Mouse (Mus musculus): Measurements from ENCODE around the gene Tnni2.

DNA sequence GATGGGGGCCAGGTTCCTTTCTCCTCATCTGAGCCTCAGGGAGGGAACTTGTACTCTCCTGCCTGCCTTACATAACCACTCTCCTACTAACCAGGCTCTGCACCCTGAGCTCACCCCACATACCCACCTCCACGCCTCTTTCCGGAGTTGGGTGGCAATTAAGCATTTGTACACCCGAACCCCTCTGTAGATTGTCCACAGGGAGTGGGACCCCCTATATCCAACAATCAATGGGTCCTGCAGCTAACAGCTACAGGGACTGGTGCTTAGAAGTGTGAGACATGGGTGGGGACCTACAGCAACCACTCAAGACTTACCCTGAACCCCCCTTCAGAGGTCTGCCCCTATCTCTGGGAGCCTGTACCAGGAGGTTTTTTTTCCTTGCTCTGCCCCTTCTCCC is 39.1 kb downstream of the Tnni2 start:
- no peak for TF ChIP-seq CTCF (IDR thresholded peaks at IDR 0.05; ENCODE audit: low read depth, low read length)
- TF ChIP-seq GATA1 (IDR thresholded peaks at IDR 0.05; ENCODE audit: borderline replicate concordance, low read length), result no peak
- no peak for TF ChIP-seq POLR2AphosphoS5 (IDR thresholded peaks at IDR 0.05; ENCODE audit: insufficient replicate concordance, low read depth, low read length)
- TF ChIP-seq TAL1 (conservative IDR thresholded peaks at IDR 0.05; ENCODE audit: low read depth, low read length), result no peak

Measured in G1E (cell line).